Mouse (Mus musculus) thymus, postnatal 0 days (tissue): ENCODE data around the gene Cxcl2. TPM values are rescaled to one million over a fixed set of nuclear protein-coding genes. Genes with fewer than 3 reads are reported as not detected.

Experiments used
- DNase-seq: peaks from one replicate; pipeline ENCODE4 v3.0.0-alpha.2; 2015; ENCODE audit warnings: low spot score
- polyA plus RNA-seq: library from polyadenylated mRNA; unstranded; fragments of >200 nt; fragmentation: Nextera tagmentation; extraction: Ambion mirVana; gene quantifications from 2 replicates; pipeline ENCODE4 v1.2.1, GENCODE M21; 2015

Gene Cxcl2
- polyA plus RNA-seq, result 0.54 and 0.98 TPM in 2 replicates

DNA sequence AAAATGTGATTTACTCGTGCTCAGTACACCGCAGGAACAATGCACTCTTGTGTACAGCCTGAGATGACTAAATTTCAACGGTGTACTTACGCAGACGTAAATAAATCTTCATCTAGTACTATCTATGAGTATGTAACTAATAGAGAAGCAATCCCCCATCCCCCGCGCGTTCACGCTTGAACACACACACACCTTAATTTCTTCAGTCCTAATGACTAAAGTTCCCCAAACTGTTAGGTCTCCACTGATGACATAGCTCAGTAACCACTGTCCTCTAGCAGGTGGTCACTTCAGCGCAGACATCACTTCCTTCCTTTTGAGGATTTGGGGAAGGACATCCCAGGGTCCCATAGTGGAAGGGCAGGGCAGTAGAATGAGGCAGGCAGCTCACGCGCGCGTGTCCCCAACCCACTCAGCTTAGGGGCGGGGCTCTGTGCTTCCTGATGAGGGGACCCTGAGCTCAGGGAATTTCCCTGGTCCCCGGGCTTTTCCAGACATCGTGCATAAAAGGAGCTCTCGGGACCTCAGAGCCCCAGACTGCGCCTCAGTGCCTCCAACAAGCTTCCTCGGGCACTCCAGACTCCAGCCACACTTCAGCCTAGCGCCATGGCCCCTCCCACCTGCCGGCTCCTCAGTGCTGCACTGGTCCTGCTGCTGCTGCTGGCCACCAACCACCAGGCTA is at the start of gene Cxcl2:
TSS of gene Cxcl2 (plus strand) at position 533 of the 682 bp plus-strand sequence.
- no peak for DNase-seq

GRCm38 (mm10) chr5:90855308-90856230 is 48.1 kb upstream of the Cxcl2 start:
- no peak for DNase-seq

GRCm38 (mm10) chr5:90857463-90857862 is 46.2 kb upstream of the Cxcl2 start:
- DNase-seq, result no peak

DNA sequence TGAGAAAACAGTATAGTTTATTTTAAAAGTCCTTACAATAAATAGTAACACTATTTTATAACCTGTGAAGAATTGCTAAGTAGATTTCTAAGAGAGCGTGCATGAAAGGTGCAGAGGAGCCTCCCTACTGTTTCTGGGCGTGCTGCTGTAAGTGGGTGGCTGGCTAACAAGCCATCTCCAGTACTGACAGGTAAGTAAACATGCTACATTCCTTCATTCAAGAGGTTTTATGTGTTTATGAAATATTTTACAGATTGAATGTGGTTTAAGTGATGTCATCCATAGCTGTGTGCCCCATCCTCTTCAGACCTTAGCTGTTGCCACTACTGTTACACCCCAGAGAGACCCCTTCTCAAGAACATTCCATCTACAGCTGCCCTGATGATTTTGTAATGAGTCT is 45.2 kb upstream of the Cxcl2 start:
- no peak for DNase-seq

DNA sequence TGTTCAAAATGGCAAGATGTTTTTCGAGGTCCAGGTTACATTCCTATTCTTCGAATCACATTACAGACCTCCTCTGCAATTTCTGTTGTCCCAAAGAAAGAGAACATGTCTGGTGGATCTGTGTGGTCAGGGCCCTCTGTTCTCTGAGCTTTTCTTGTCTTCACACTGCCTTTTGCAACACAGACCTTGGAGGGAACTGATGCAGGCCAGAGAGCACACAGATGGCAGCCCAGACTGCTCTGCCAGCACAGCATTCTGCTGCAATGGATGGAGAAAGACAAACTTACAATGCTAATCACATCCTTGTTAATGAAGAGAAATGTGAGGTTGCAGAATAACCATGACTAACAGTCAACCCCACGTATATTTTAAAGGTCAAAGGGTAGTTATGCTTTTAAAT is 44.6 kb upstream of the Cxcl2 start:
- no peak for DNase-seq

GRCm38 (mm10) chr5:90861876-90862375 is 41.7 kb upstream of the Cxcl2 start:
- DNase-seq, result no peak

DNA sequence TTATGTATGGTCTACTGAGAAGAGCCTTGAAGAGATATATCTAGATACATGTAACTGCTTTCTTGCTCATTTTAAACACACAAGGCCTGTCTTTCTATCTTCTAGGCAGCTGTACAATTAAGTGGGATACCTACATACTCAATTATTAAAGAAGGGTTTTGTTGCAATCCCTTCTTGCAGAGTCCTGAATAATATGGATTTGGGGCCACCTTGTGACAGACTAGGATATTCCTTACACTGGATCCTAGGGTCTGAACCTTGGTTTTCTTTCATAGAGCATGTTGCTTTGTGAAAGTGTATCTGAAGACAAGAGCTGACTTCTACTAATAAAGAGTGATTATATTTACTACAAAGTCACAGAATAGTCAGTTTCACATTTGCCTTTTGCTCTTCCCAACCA is 36.9 kb upstream of the Cxcl2 start:
- DNase-seq, result no peak

DNA sequence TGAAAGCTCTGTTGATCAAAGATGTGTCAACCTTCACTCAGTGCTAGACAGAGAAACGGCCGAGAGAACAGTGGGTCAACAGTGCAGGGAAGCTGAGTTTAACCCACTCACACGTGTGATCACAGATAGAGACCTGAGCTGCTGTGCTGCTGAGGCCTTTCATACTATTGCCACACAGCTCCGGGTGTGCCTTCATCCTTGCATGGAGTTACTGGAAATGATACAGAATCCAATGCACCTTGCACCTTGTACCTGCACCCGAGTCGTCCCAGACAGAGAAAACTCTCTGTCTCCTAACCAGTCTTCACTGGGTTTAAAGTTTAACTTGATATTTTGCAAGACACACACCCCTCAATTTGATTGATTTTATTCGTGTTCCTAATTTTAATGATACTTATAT is 31.3 kb upstream of the Cxcl2 start:
- DNase-seq, result no peak

DNA sequence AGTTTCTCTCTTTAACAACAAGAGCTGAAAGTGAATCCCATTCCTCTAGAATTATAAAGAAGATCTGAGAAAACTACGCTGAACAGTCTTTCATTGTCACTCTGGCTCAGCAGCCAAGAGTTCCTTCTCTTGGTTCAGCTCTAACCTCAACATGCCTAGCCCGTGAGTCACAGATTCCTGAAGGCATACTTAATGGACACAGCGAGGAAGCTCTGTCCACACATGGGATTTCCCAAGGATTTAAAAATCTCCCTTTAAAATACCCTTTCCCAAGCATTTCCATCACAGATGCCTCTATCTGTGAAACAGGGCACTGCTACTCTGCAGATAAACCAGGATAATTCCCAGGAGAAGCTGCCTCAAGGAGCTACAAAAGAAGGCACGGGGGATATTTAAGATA is 27.6 kb upstream of the Cxcl2 start:
- no peak for DNase-seq

GRCm38 (mm10) chr5:90876471-90877172 is 27.0 kb upstream of the Cxcl2 start:
- no peak for DNase-seq

GRCm38 (mm10) chr5:90877173-90877512 is 26.5 kb upstream of the Cxcl2 start:
- DNase-seq, result no peak

- DNase-seq, result no peak
Measured at GRCm38 (mm10) chr5:90879307-90880014, 24.2 kb upstream of the Cxcl2 start.

- no peak for DNase-seq
Measured at GRCm38 (mm10) chr5:90880335-90880850, 23.3 kb upstream of the Cxcl2 start.

GRCm38 (mm10) chr5:90881021-90881420 is 22.6 kb upstream of the Cxcl2 start:
- DNase-seq, result no peak

DNA sequence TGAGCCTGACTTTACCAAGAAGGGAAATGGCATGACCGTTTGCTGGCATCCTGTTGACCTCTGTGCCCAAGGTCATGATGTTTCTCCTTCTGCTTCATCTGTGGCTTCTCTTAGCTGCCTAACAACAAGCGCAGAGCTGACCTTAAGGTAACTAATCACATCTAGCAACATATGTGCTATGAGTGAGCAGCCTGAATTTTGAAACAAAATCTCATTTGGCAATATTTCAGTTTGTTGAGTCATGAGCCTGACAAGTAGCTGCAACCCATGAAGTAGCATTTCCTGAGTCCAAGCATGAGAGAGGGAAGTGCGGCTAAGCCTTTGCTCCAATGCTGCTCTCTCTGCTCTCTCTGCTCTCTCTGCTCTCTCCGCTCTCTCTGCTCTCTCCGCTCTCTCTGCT is 22.0 kb upstream of the Cxcl2 start:
- DNase-seq, result no peak

- no peak for DNase-seq
Measured at GRCm38 (mm10) chr5:90882146-90882545, 21.5 kb upstream of the Cxcl2 start.

GRCm38 (mm10) chr5:90884628-90885242 is 18.9 kb upstream of the Cxcl2 start:
- no peak for DNase-seq

DNA sequence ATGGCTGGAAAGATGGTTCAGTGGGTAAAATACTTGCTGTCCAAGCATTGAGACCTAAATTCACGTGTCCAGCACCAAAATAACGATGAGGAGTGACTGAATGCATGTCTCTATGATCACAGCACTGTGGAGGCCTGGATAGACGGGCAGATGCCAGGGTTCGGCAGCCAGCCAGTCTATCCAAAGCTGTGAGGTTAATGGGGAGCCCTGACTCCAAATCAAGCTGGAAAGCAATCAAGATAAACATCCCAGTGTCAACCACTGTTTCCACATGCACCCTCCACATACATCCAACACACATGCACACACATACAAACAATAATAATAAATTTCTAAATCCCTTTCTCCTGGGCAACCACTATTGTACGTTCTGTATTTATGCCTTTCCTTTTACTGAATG is 15.0 kb upstream of the Cxcl2 start:
- no peak for DNase-seq

DNA sequence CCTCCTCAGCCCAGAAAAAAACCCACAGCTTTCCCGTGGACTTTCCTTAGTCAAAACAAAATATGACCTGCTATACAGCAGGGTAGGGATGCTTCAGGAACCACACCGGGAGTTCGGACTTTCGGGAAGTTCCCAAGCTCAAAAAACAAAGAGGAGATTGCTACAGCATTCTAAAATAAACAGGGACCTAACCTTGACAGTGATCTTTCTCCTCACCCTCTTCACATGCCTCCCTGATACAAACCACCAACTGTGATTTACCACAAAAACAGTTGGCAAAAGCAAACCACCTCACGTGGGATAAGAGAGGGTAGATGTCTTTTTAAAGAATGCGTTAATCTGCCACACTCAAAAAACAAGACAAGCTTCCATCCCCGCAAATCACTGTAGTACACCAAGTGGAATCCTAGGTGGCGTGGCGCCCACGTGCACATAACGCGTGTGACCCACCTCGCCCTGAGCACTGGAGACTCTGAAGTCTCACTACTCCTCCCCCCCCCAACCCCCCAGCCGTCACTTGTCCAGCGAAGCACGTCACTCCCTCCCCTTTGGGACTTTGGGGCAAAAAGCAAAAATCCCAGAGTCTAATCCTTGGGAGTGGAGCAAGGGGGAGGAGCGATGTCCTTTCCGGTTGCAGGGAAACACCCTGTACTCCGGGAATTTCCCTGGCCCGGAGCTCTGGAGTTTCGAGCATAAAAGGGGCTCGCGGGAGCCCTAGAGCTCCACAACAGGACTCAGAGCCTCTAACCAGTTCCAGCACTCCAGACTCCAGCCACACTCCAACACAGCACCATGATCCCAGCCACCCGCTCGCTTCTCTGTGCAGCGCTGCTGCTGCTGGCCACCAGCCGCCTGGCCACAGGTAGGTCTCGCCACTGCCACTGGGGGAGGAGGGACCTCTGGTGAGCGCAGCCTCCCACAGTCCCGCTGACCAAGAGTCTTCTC is 12.9 kb upstream of the Cxcl2 start, which contains the start of gene Cxcl1:
TSS of gene Cxcl1 (plus strand) at position 723 of the 945 bp plus-strand sequence.
- no peak for DNase-seq
